Mouse (Mus musculus) T-helper 2 cell (primary cell): ENCODE measurements around the gene Lrmda.

Source experiments
- in situ Hi-C: fragments of 300-600 bp; cut with MboI, MseI; formaldehyde crosslinking; loops from one replicate; pipeline ENCODE4 v1.15.1; 2025; ENCODE audit warnings: high pct_unique_total_duplicates

Lrmda gene

GRCm38 (mm10) chr14:22043420-22043819 is 23.9 kb downstream of the Lrmda start:
- in situ Hi-C loops: no loop called here

DNA sequence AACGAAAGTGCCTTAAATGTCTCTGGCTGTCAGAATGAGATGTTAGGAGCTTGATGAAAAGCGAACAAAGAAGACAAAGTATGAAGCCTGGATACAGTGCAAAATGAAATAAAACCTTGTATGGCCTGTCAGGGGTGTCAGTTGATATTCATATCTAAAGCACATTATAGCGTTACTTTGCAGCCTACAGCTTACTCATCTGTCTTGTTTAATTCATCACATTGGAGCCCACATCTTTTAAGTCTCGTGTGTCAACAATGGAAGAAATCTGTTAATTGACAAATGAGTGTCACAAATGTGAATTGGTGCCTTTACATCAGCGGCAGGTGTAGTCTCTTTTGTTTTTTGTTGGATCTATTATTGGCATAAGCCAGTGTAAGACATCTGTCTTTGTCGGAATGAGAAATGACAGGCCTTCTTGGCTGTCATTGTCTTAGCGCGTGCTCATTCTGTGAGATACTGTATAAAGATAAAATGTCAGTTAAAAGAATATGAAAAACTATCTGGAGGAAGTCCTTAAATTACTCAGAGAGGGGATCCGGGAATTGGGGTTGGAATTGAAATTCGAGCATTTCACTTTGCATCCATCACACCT is 26.8 kb downstream of the Lrmda start:
- in situ Hi-C loops: no loop called here

DNA sequence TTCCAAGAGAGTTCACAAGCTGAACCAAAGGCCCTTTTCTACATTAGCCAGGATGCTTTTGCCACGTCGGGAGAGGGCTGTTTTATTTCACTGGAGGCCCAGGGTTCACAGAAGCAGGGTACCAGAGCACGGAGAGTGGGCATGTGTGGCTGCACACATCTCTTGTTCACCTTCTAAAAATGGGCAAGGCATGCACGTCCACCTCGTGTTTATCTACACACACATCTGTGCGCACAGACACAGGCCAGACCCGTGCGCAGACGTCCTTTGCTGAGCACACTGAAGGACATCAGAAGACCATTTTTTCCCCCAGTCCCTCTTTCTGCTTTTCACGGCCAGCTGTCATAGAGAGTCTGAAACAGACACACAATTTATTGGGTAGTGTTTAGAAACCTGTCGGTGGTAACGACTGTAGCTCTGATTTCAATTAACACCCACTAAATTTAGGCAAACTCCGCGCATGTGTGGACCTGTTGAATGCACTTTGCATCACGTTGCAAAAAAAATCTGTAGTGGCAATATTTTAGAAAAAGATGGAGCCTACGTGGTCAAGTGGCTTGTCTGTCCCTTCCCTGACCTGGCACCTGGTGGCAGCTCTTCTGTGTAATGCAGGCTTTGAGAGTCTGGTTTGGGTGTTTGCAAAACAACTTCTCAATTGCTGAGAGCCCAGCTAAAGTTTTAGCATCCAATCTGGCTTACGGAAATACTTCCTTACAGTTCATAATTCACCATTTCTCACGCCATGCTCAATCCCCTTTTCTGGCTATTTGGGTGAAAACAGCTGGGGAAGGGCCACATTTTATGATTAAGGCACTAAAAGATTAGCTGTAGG is 28.8 kb downstream of the Lrmda start:
- in situ Hi-C loops: no loop called here

GRCm38 (mm10) chr14:22048900-22049199 is 29.3 kb downstream of the Lrmda start:
- in situ Hi-C loops: no loop called here

- in situ Hi-C loops: no loop called here
These were observed 29.8 kb downstream of the Lrmda start for GRCm38 (mm10) chr14:22049282-22049681.

- in situ Hi-C loops: no loop called here
These were observed 32.6 kb downstream of the Lrmda start for GRCm38 (mm10) chr14:22051941-22052664.

DNA sequence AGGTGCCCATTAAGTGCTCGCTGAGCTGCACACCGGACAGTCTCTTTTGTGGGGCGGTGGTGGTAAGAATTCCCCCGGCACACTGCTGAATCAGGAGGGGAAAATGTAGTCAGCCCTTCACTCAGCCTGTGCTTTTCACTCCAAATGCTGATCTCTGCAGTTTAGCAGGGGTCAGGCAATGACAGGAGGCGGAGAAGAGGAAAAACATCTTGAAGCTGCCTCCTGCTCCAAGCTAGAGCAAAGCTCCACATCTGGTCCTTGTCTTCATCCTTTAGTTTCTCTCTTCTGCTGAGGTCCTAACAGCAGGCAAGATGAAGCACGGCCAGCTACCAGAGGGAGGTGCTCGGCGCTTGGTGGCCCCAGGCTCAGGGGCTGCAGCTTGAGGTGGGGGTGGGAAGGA is 36.1 kb downstream of the Lrmda start:
- in situ Hi-C loops: no loop called here

- in situ Hi-C loops: no loop called here
These were observed 36.7 kb downstream of the Lrmda start for GRCm38 (mm10) chr14:22056246-22056645.

GRCm38 (mm10) chr14:22058729-22059128 is 39.2 kb downstream of the Lrmda start:
- in situ Hi-C loops: no loop called here

GRCm38 (mm10) chr14:22059348-22059861 is 39.9 kb downstream of the Lrmda start:
- in situ Hi-C loops: no loop called here

DNA sequence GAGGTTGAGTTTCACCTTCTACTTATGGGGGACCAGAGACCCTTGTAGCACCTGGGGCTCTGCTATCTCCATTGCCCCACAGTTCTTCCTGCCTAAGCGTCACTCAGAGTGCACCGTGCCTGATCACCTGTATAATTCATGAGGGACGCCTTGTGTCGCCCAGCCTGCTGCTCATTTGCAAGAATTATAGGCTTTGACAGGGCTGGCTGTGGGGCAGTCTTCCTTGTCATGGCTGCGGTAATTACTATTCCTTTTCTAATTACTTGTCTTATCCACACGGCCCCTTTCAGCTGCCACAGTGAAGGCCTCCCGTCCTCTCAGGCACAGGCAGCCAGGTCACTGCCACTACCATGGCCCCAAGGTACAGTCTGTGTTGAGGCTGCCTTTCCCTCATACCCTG is 41.3 kb downstream of the Lrmda start:
- in situ Hi-C loops: no loop called here

GRCm38 (mm10) chr14:22062117-22062855 is 42.8 kb downstream of the Lrmda start:
- in situ Hi-C loops: no loop called here

GRCm38 (mm10) chr14:22069169-22069568 is 49.7 kb downstream of the Lrmda start:
- in situ Hi-C loops: no loop called here

DNA sequence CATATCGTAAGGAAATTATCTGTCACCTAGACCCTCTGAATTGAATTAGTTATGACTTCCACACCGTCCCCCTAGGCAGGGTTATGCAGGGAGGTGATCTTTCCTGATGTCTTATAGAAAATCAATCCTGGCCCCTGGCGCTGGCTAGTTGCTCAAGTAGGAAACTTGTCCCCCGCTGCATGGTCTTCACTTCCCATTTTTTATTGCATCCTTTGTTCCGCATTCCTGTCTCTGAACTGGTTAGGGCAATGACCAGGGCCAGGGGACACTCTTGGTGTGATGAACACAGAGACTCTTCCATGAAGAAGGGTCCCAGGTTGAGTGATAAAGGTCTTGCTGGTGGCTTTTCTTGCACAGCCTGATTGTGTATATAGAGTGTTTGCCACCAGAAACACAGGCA is 53.9 kb downstream of the Lrmda start:
- in situ Hi-C loops: no loop called here

- in situ Hi-C loops: no loop called here
These were observed 54.7 kb downstream of the Lrmda start for GRCm38 (mm10) chr14:22074229-22074628.

- in situ Hi-C loops: loop anchor here (25.0 kb wide), 1 partner anchor 672 kb away; no protein-coding TSS in a partner anchor
These were observed 64.4 kb downstream of the Lrmda start for GRCm38 (mm10) chr14:22083931-22084330.

DNA sequence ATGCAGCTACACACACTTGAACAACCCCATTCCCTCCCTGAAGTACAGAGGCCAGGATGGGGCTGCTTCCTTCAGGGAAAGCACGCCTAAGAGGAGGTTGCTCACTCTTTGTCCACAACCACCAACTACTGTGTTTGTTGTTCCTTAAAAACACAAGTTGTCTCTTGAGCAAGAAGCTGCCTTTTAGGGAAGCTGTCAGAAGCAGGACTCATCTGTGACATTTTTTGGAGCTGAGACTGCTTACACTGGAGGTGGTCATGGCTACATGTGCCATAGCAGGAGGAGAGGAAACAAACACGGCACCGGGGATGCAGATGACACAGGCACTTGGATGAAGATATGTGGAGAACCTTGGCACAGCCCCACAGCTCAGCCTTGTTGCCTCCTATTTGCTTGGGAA is 65.9 kb downstream of the Lrmda start:
- in situ Hi-C loops: loop anchor here (25.0 kb wide), 1 partner anchor 673 kb away; no protein-coding TSS in a partner anchor

DNA sequence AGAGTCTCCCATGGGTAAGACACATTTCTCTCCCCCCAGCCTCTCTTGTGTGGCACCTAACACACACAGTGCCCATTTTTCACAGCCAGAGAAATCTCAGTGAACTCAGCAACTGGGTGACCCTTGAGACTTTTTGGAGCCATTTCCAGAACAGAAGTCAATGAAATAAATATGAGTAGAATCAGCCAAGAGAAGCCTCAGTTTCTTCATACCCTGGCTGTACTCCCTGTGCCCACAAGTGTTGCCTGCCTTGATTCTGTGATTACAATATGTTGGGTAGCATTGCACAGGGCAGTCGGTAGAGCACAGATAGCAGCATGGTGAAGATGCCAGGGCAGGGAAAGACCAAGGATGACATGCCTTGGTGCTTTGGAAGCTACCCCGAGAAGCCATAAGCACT is 69.1 kb downstream of the Lrmda start:
- in situ Hi-C loops: loop anchor here (25.0 kb wide), 1 partner anchor 676 kb away; no protein-coding TSS in a partner anchor

DNA sequence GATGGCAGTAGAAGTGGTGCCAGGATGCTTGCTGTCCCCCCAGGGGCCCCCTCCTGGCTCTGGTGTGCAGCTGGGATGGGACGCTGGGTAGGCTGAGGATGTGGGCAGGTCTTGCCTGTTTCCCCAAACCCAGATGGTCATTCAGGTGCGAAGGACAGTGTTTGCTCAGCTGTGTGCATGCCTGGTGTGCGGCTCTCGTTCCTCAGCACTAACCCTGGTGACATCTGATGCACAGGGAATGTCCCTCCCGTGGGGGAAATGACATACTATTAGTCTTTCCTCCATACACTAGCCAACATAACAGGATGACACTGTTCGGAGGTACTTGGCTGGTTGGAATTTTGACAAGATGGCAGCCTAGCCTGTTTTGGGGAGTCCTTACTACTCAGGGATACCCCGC is 69.8 kb downstream of the Lrmda start:
- in situ Hi-C loops: loop anchor here (25.0 kb wide), 1 partner anchor 677 kb away; no protein-coding TSS in a partner anchor

DNA sequence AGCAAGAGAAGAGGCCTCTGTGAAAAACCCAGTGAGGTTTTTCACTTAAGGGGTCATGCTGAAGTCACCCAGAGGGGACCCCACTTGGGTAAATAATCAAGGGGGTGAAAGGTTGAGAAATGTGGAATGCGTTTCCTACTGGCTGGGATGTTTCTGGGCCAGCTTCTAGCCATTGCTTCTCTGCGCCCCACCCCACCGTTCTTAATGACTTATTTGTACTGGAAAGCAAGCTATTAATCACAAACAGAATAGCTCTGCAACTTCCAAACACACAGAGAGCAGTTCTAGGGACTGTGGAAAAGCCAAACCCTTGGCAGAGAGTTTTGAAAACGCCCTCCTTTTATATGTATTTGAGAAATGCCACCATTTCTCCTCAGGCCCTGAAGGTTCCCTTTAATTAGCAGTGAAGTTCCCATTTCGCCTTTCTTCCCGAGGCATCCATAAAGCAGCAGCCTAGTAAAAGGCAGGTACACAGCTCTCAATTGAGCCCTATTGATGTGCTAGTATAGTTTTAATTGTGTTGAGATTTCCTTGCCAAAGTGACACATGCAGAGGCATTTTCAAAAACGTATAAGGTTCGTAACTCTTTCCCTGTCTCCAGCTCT is 70.5 kb downstream of the Lrmda start:
- in situ Hi-C loops: loop anchor here (25.0 kb wide), 1 partner anchor 678 kb away; no protein-coding TSS in a partner anchor

- in situ Hi-C loops: loop anchor here (25.0 kb wide), 1 partner anchor 678 kb away; no protein-coding TSS in a partner anchor
These were observed 71.3 kb downstream of the Lrmda start for GRCm38 (mm10) chr14:22090778-22091211.
